Mouse (Mus musculus) activated CD4-positive, CD25-positive, alpha-beta regulatory T cell, adult 9 weeks (primary cell): ENCODE measurements around the gene Zfp69. TPM values are rescaled to one million over a fixed set of nuclear protein-coding genes. Genes with fewer than 3 reads are reported as not detected.

Experiments used
- polyA plus RNA-seq: library from polyadenylated mRNA; unstranded; fragments of 100-300 nt; shearing (Covaris generic); gene quantifications from one replicate; pipeline ENCODE4 v1.2.1, GENCODE M21; 2017

Gene Zfp69
- 2.0 TPM for polyA plus RNA-seq

GRCm38 (mm10) chr4:120951428-120951973 is at the start of gene Zfp69:
Gene Zfp69 (minus strand): TSS chr4:120951699.

GRCm38 (mm10) chr4:120924554-120925299 is 26.8 kb downstream of the Zfp69 start, which contains the start of gene Exo5:
Gene Exo5 (minus strand): TSS chr4:120925017.

Other genes starting within 250 kb of the Zfp69 start
- not detected for gene Kcnq4, start 203.1 kb downstream of the Zfp69 start, polyA plus RNA-seq
- gene Nfyc, start 120.1 kb downstream of the Zfp69 start, polyA plus RNA-seq: 72.1 TPM
- 1.1 TPM for gene Rims3, start 96.9 kb downstream of the Zfp69 start, polyA plus RNA-seq
- gene Exo5, start 26.7 kb downstream of the Zfp69 start, polyA plus RNA-seq: 31.2 TPM
- gene Smap2, start 65.5 kb upstream of the Zfp69 start, polyA plus RNA-seq: 25.9 TPM
- gene Col9a2, start 87.7 kb upstream of the Zfp69 start, polyA plus RNA-seq: not detected
- gene Zmpste24, start 146.5 kb upstream of the Zfp69 start, polyA plus RNA-seq: 57.6 TPM
- not detected for gene Tmco2, start 157.5 kb upstream of the Zfp69 start, polyA plus RNA-seq